Mouse (Mus musculus): ENCODE measurements around the gene Ap1m2.

GRCm38 (mm10) chr9:21244428-21245112 is 67.6 kb downstream of the Ap1m2 start:
- TF ChIP-seq GATA1 (IDR thresholded peaks at IDR 0.05; ENCODE audit: borderline replicate concordance, low read length) (no peak), FLI1 (IDR thresholded peaks at IDR 0.05; ENCODE audit: low read length) (no peak)

All from megakaryocyte, embryonic 14.5 days (primary cell).